In the genomic region with DNA sequence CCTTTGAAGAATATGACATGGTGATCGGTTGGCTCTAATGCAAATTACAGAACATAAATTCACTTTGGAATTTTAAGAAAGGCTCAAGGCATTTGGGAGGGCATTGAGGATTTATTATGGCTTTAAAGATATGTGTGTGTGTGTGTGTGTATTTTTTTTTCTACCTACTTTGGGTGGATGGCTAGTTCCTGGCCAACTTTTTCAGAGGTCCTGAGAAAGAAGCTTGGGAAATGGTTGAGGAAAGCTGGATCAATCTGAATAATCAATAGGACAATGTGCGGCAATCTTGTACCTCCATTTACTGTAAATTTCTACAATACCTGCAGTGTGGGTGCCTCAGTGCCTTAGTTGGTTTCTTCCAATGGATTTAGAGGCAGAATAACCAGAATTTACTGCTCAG, we compare ENCODE assay signal across 9 mouse cellular contexts.
DNase-seq lines count a peak whose midpoint lies in the region; ATAC-seq and TF ChIP-seq lines count a peak whose summit lies in the region.
"Had no signal": no experiment of that assay in that cellular context is flagged by ENCODE, and none has a peak within 500 bp of the region (broad histone marks: within the 10 kb centered on the region; RNA-seq: fewer than 3 reads in every experiment).

No protein-coding gene starts in this region.

- no peak for ATAC-seq in heart, postnatal 0 days (ENCODE audit: insufficient read depth, low read depth)
- ATAC-seq in intestine, embryonic 15.5 days: no peak
- ATAC-seq in midbrain, embryonic 15.5 days (replicated peaks): no peak

- no peak overlapping the region for H3K27ac ChIP-seq in heart, postnatal 0 days (ENCODE audit: low read depth)
- peak overlapping the region; percentile 97 for H3K27ac ChIP-seq in embryonic fibroblast, embryonic 13.5 days (ENCODE audit: insufficient read depth, low read length)
- H3K27ac ChIP-seq in intestine, embryonic 15.5 days: 0 out of 2 replicates have a peak overlapping the region, but pooled peaks have one; percentile 37
- peak overlapping the region; percentile 100 for H3K27ac ChIP-seq in midbrain, embryonic 15.5 days
- H3K27ac ChIP-seq in left cerebral cortex, adult 2 months: no peak overlapping the region

- no peak for TF ChIP-seq EP300 in heart, postnatal 0 days (IDR thresholded peaks at IDR 0.05; ENCODE audit: low read depth)

- no peaks in the 10 kb centered on the region for H3K36me3 ChIP-seq in heart, postnatal 0 days (replicated peaks; ENCODE audit: control insufficient read depth, insufficient read depth, low read length)
- H3K36me3 ChIP-seq in intestine, embryonic 15.5 days: no peaks in the 10 kb centered on the region
- no peaks in the 10 kb centered on the region for H3K36me3 ChIP-seq in midbrain, embryonic 15.5 days (replicated peaks)

- TF ChIP-seq CTCF in heart, postnatal 0 days (IDR thresholded peaks at IDR 0.05; ENCODE audit: low read depth): no peak
- no peak for TF ChIP-seq CTCF in embryonic fibroblast, embryonic 13.5 days (IDR thresholded peaks at IDR 0.05; ENCODE audit: borderline replicate concordance, insufficient read depth, low read length)
- TF ChIP-seq CTCF in left cerebral cortex, adult 2 months (IDR thresholded peaks at IDR 0.05): no peak

- H3K4me1 ChIP-seq in heart, postnatal 0 days (ENCODE audit: control insufficient read depth, insufficient read depth): no peaks in the 10 kb centered on the region; the same call in 1 of the 2 replicates
- H3K4me1 ChIP-seq in embryonic fibroblast, embryonic 13.5 days (ENCODE audit: control insufficient read depth, insufficient read depth, low read length): peaks cover 19% of the 10 kb centered on the region
- H3K4me1 ChIP-seq in intestine, embryonic 15.5 days (replicated peaks): peaks cover 30% of the 10 kb centered on the region
- H3K4me1 ChIP-seq in midbrain, embryonic 15.5 days: peaks cover 22% of the 10 kb centered on the region

- H3K9ac ChIP-seq in heart, postnatal 0 days (replicated peaks; ENCODE audit: low read depth, low read length): no peak overlapping the region
- no peak overlapping the region for H3K9ac ChIP-seq in intestine, embryonic 15.5 days
- peak overlapping the region; percentile 99 for H3K9ac ChIP-seq in midbrain, embryonic 15.5 days

- no peak overlapping the region for H3K4me2 ChIP-seq in heart, postnatal 0 days (ENCODE audit: low read depth, low read length)
- peak overlapping the region; percentile 82 for H3K4me2 ChIP-seq in intestine, embryonic 15.5 days (replicated peaks)
- peak overlapping the region; percentile 91 for H3K4me2 ChIP-seq in midbrain, embryonic 15.5 days

- intact Hi-C loops in heart, postnatal 14 days (cut with DNase I): no loop called here
- intact Hi-C loops in left cerebral cortex, adult 2 months (cut with DNase I): loop anchor here (10.0 kb wide), 1 partner anchor 479 kb away; no protein-coding TSS in a partner anchor

- H3K27me3 ChIP-seq in heart, postnatal 0 days (ENCODE audit: control insufficient read depth, insufficient read depth, low read length): peaks cover 20% of the 10 kb centered on the region
- no peaks in the 10 kb centered on the region for H3K27me3 ChIP-seq in intestine, embryonic 15.5 days (replicated peaks)
- H3K27me3 ChIP-seq in midbrain, embryonic 15.5 days (replicated peaks): no peaks in the 10 kb centered on the region

- H3K9me3 ChIP-seq in heart, postnatal 0 days (replicated peaks; ENCODE audit: control insufficient read depth, low read length): no peaks in the 10 kb centered on the region
- H3K9me3 ChIP-seq in intestine, embryonic 15.5 days: no peaks in the 10 kb centered on the region
- no peaks in the 10 kb centered on the region for H3K9me3 ChIP-seq in midbrain, embryonic 15.5 days

- no peak for TF ChIP-seq POLR2A in embryonic fibroblast, embryonic 13.5 days (IDR thresholded peaks at IDR 0.05; ENCODE audit: low read depth, low read length)

- 0 out of 2 replicates have a peak overlapping the region, but pooled peaks have one; percentile 91 for H3K4me3 ChIP-seq in heart, postnatal 0 days (ENCODE audit: low read depth, low read length)
- peak overlapping the region; percentile 25 for H3K4me3 ChIP-seq in embryonic fibroblast, embryonic 13.5 days (ENCODE audit: insufficient read depth, low read length)
- H3K4me3 ChIP-seq in intestine, embryonic 15.5 days (replicated peaks): peak overlapping the region; percentile 12
- H3K4me3 ChIP-seq in midbrain, embryonic 15.5 days: peak overlapping the region; percentile 83
- no peak overlapping the region for H3K4me3 ChIP-seq in left cerebral cortex, adult 2 months

- DNase-seq in heart, postnatal 0 days (ENCODE audit: low spot score): no peak
- DNase-seq in heart, postnatal 14 days: no peak
- DNase-seq in left cerebral cortex, adult 2 months (ENCODE audit: extremely low spot score in 1 of 2, low spot score in 2 of 2): no peak
- no peak for DNase-seq in adrenal gland, postnatal 14 days
- DNase-seq in right cerebral cortex, postnatal 25 days: no peak
- DNase-seq: left cerebral cortex, postnatal 4 days had no signal

- 85% methylated on average over 2 of the region's 2 CpGs for WGBS in heart, postnatal 0 days
- WGBS in intestine, embryonic 15.5 days: 46% methylated on average over 2 of the region's 2 CpGs
- 21% methylated on average over 2 of the region's 2 CpGs for WGBS in midbrain, embryonic 15.5 days

Comparison
In these comparisons a context has a peak if more than half of its experiments do, and no peak if none do; other contexts are left out.
1. H3K27ac ChIP-seq: peak in embryonic fibroblast, embryonic 13.5 days (single experiment), intestine, embryonic 15.5 days (single experiment) and midbrain, embryonic 15.5 days (single experiment); none in heart, postnatal 0 days (single experiment) and left cerebral cortex, adult 2 months (single experiment).